Mouse (Mus musculus): ENCODE results near the gene Tab2.

Gene Tab2

DNA sequence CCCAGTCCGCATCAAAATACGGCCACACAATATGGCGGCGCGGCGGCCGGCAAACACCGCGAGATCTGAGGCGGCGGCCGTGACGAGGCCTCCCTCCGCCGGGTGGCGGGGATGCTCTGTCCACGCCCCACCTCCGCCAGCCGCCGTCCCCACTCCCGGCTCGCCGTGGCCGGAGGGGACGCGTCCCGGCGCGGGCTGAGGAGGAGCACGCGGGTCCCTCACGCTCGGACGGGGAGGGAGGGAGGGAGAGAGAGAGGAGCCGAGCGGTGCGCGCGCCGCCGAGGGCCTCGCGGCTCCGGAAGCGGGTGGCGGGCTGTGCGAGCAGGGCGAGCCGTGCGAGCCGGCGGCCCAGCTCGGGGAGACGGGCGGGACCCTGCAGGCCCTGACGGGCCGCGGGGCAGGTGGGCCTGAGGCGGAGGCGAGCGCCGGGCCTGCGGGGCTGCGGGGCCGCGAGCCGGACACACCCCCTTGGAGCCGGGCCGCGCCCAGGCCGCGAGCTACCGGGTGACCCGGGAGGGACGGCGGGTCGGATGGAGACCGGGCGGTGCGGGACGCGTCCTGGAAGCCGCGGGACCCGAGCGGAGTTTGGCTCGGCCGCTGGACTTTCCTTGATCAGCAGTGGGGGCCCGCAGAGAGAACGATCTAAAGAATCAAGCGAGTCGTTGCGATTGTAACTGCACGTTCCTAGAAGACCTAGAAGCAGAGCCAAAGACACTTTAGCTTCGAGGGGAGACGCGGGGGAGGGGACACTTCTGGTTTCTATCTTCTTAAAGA lies at the start of gene Tab2:
Tab2 (minus strand) TSS at position 3 of the 774 bp plus-strand sequence.
- DNase-seq (ENCODE audit: low read depth): peak; percentile 77

DNA sequence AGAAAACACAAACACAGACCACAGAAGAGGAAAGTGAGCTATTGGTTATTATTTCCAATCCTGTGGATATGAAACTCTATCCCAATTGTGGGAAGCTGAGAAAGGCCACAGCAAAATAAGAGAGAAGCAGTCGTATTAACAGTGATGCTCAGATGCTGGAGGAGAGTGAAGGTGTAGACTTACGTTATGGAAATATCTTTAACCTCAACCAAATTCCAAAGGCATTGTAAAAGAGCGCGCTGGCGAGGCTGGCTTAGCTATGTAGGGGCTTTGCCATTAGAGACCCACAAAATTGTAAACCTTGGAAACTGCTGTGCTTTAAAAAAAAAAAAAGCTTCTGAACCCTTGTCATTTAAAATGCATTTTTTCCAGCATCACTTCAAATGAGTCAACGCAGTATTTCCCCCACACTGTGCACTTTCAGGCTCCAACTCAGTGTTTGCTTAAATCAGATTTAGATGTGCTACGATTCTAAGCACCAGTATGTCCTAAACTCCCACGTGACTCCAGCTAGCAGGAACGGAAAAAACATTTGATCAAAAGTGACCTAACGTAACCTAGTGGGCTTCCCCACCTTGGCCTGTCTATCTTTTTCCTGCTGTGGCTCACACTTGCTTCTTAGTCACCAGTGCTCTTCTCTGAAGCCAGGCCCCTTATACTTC lies 36.4 kb upstream of the Tab2 start:
- no peak for DNase-seq (ENCODE audit: low read depth)

DNA sequence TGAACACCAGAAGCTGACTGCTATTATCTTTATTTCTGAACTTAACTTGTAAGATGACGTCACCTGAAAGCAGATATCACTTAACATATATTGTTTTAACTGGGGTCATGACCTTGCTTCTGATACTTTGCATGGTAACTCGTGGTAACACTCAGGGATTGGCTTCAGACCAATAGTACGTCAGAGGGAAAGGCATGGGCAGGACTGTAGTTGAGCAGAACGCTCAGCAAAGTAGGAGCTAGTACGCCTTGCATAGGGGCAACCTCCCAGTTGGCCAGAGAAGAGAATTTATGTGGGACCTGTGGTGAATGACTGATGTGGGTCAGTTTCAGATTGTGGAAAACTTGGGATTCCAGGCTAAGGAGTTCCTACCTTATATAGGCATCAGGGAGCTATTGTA lies 35.6 kb upstream of the Tab2 start:
- DNase-seq (ENCODE audit: low read depth): no peak

DNA sequence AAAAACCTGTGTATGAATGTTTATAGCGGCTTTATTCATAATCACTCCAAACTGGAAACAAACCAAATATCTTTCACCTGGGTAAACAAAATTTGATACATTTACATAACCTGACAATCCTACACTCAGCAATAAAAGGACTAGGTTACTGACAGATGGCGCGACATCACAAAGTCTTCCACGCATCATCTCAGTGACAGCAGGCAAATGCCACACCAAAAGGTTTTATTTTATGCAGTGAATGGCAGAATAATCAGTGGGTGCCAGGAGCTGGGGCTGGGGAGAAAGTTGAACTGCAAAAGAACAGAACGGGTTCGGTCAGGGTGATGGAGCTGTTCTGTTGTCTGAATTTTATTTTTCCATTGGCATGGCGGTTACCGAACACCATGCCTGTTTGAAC lies 31.5 kb upstream of the Tab2 start:
- DNase-seq (ENCODE audit: low read depth): no peak

DNA sequence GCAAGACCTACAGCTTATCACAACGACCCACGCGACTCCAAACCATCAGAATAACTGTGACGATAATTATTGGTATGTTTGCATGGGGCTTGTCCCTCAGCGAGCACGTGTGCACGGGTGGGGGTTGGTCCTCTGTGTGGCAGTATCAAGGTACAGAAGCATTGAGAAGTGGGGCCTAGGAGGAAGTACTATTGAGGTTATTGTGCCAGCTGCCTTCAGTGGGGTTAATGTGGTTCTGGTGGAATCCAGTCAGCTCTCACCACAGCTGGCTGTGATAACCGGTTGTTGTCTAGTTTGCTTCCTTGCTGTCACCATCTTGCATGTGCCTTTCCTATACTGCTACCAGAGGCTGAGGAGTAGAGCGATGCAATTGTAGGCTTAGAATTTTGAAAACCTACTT lies 20.4 kb upstream of the Tab2 start:
- no peak for DNase-seq (ENCODE audit: low read depth)

DNA sequence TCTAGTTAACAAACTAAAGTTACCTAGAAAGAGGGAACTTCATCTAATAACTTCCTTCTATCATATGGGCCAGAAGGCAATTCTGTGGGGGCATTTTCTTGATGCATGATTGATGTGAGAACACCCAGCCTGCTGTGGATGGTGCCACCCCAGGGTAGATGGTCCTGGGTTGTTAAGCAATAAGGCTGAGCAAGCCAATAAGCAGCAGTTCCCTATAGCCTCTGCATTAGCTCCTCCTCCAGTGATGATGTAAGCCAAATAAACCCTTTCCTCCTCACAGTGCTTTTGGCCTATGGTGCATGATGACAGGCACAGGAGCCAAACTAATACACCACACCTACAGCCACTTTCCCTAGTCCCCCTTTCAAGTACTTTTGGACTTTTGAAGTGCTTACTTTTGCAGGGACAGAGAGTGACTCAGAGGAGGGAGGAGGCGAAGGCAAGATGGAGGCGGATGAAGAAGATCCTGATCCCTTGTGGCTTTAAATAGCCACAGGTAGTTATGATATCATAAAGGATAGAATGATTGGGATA lies 12.8 kb upstream of the Tab2 start:
- no peak for DNase-seq (ENCODE audit: low read depth)

DNA sequence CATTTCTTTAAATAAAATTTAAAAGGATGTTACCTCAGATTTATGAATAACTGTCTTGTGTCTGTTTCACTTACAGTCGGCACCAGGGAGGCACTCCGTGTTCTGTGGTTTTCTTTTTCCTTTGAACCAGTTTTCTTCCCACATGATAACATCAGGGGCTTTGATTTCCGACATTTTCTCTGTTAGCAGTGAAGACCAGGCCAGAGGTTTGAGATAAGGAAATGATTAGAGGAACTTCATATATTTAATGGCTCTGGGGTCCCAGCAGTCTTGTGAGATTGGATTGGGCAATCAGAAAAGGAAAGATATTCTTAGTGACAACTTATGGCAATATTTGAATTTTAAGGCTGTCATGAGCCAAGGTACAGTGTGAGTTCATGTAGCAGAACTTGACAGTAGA lies 11.1 kb upstream of the Tab2 start:
- DNase-seq (ENCODE audit: low read depth): no peak

DNA sequence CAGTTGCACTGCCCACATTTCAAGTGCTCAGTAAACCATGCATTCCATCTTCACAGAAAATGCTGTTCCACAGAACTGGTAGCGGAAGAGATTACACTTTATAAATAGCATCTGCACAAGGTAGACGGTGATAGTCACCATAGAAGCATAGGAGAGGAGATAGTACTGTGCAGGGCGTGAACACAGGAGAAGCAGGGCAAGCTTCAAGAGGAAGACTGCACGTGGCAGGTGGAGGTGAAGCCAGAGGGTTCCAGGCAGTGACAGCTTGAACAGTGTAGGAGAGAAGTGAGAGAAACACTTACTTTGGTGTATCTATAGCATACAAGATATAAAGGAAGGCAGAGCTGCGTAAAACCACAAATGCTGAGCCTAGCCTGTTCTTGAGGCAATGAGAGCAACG lies 3.0 kb upstream of the Tab2 start:
- no peak for DNase-seq (ENCODE audit: low read depth)

DNA sequence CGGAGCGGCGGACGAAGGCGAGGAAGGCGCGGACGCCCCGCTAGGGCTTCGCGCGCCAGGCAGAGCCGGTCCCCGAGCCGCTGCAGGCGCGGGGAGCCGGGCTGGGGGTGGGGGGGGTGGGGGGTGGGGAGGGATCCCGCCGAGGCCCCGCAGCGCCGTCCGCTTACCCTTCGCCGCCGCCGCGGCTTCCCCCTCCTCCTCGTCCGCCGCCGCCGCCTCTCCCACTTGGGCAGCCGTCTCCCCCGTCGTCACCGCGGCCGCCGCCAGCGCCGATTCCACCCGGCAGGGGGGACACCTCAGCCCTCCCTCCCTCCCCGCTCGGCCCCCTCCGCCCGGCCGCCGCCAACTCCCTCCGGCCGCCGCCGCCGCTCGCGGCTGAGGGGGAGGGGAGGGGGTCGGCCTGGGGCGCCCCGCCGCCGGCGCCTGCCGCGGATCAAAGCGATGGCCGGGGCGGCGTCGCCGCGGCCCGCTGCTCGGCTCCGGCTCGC lies 352 bp downstream of the Tab2 start:
- no peak for DNase-seq (ENCODE audit: low read depth)

DNA sequence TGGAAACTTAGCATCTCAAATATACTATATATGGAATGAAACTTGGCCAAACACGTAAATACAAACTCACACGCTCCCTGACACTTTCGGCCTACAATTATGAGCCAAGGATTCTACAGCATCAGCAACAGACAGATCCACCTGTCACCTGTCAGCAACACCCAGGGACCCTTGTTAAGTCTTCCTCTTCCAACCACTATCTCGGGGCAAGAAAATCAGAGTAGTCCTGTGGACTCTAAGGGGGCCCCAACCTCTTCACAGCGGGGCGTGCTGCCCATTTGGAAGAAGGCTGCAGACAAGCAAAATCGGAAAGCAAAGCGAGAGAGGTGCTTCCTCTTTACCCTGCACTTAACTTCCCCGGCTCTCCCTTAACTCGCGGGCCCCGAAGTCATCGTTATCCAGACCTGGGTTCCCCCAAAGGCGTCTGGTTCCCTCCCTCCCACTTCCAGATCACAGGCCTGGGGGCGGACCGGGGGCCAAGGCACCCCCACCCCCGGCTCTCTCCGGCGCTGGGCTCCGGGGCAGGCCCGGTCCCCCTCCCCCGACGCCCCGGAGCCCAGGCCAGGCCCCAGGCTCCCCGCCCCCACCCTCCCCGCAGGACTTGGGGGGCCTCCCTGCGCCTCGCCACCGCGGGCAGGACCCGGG lies 919 bp downstream of the Tab2 start:
- DNase-seq (ENCODE audit: low read depth): peak; percentile 40

DNA sequence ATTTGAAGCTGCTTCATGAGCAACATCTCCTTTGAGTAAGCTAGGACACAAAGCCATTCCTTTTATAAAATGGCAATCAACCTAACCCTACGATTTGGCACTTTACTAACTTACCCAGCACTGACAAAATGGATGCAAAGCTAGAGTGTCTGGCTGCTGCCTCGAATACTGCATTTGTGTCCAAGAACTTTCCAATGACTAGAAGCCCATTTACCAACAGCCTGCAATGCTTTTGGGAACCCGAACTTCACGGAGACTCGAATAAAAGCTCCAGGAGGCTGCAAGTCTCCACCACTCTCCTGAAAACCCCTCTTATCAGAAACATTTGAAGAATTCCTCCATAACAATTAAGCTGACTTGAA lies 1.4 kb downstream of the Tab2 start:
- no peak for DNase-seq (ENCODE audit: low read depth)

DNA sequence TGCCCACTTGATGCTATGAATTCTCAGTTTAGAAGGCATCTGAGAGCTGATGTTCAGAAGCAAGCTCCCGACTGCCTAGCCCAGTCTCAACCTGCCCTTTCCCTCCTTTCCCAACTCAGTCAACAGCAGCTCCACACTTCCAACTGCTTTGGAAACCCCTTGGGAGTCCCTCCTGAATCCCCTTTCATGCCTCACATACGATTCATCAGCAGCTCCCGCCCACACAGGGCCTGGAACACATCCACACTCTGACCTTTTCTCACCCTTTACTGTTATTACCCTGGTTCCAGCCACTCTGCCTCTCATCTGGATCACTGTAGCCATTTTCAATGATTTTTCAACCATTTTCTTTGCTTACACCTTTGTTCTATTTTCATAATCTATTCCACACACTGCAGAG lies 13.0 kb downstream of the Tab2 start:
- no peak for DNase-seq (ENCODE audit: low read depth)

DNA sequence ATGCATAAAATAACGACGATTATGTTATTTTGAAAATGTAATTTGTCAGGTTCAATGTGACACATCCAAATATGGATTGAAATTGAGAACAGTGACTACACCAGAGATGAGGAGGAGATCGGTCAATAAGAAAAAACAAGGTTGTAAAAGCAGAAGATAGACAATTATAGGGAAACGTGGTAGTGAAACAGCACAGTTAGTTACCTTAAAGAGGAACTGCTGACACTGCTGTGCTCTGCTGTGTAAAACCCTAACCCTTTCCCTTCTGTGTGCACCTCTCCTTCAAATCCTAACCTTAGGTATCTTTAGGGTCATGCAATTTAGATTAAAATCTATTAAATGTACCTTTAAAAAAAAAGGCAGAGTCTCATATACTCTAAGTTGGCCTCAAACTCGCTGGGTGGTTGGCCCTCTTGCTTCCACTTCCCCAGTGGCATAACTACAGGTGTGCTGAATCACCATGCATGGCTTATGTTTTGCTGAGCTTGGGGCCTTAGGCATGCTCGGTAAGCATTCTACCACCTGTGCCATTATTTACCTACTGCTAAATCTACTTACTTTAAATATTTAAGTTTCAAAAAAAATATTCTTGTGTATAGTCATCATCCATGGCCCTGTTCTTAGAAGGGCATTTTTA lies 19.4 kb downstream of the Tab2 start:
- DNase-seq (ENCODE audit: low read depth): no peak

DNA sequence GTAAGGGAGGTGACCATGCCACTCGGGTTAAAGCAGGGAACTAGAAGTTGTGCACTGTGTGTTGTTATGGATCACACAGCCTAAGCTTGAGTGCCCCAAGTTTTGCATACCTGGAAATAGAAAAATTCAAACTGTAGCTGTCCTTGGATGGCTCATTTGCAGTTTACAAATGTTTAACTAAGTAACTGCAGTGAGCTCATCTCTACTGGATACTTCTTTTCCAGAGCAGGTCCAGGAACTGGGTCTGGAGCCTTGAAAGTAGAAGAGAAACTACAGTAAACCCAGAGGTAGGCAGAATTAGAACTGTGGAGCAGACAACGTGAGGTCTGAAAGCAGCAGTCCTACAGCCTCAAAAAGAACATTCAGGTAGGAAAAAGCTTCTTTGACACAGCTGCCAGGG lies 23.1 kb downstream of the Tab2 start:
- no peak for DNase-seq (ENCODE audit: low read depth)

DNA sequence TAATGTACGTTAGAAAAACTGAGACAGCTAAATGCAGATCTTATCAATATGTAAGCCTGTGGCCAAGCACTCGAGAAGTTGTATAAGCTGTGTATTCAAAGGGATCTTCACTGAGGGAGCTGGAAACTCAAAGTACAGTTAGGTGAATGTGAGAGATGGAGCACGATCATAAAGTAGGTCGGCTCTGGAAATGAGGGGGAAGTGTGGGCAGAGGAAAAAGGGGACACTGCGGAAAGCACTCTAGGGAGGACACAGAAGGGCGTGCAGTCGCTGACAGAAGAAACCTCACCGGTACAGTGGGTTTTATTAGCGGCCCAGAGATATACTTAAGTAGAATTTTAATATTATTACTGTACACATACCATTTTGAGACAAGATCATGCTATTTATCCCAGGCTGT lies 27.0 kb downstream of the Tab2 start:
- no peak for DNase-seq (ENCODE audit: low read depth)

DNA sequence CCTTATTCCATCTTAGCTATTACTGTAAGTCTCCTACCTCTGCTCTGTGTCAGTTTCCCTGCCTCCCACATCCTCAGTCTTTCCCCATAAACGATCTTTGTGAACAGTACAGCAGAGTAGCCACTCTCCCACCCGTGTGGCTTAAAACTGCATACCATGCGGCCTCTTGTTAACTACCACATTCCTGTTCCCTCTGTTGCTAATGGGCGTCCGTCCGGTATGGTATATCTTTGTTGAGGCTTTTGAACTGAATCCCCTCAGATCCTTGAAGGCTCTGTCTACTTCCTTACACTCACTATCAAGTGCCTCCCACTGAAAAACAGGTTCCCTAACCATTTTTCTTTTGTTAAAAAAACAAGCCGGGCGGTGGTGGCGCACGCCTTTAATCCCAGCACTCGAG lies 30.5 kb downstream of the Tab2 start:
- no peak for DNase-seq (ENCODE audit: low read depth)

DNA sequence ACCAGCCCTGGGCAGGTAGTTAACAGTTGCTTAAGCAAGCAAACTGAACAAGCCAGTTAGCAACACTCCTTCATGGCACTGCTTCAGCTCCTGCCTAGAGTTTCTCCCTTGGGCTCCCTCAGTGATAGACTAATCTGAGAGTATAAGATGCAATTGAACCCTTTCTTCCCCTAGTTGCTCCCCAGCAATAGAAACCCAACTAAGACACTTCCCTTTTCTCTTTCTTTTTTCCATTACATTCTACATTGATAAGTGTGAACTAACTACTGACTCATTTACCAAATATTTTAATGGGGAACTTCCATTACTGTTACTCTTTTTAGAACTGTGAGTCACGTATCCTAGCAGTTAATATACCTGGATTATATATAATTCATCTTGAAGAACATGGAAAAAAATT lies 32.6 kb downstream of the Tab2 start:
- no peak for DNase-seq (ENCODE audit: low read depth)

DNA sequence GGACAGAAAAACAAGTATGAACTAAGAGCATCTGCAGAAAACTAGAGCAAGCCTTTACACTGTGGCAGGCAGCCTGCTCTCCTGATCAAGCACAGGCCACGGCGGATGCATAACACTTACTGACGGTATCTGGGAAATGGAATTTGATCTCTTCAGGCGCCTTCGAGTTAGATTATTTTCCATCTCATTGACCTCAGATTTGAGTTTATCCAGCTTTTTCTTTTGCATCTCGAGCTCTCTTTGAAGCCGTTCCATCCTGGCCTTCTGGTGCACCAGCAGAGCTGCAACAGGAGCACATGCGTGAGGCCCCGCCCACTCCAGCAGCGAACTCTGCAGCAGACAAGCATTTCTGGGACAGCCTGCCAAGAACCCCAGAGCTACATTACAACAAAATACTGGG lies 44.8 kb downstream of the Tab2 start:
- no peak for DNase-seq (ENCODE audit: low read depth)

DNA sequence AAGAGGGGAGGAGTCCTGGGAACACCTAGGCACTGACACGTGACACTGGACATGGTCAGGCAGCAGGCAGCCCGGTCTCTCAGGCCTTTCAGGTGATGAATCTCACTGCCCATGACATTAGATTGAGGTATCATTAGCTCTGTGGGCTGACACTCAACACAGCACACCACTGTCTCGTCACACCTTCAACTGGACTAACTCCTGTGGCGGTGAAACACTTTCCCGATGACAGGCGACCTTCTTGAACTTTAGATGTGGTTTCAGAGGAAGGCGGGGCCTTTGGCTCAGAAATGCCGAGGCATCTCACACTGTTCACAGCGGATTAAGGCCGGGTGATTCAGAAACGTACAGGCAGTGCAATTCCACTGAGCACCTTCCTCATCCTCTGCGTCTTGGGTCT lies 48.9 kb downstream of the Tab2 start:
- DNase-seq (ENCODE audit: low read depth): no peak

DNA sequence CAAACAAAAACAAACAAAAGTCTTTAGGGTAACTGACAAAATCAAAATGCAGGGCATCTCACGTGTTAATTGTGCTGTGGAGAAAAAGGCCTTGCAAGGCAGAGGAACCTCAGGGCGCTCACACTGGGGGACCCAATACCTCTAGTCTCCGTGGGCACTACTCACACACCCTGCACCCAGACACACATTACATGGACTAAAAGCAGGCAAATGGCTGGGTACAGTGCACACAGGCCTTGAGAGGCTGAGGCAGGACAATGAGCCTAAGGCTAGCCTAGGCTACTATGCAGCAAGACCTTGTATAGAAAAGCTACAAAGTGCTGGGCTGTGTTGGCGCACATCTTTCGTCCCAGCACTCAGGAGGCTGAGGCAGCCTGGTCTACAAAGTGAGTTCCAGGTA lies 51.9 kb downstream of the Tab2 start:
- no peak for DNase-seq (ENCODE audit: low read depth)

DNA sequence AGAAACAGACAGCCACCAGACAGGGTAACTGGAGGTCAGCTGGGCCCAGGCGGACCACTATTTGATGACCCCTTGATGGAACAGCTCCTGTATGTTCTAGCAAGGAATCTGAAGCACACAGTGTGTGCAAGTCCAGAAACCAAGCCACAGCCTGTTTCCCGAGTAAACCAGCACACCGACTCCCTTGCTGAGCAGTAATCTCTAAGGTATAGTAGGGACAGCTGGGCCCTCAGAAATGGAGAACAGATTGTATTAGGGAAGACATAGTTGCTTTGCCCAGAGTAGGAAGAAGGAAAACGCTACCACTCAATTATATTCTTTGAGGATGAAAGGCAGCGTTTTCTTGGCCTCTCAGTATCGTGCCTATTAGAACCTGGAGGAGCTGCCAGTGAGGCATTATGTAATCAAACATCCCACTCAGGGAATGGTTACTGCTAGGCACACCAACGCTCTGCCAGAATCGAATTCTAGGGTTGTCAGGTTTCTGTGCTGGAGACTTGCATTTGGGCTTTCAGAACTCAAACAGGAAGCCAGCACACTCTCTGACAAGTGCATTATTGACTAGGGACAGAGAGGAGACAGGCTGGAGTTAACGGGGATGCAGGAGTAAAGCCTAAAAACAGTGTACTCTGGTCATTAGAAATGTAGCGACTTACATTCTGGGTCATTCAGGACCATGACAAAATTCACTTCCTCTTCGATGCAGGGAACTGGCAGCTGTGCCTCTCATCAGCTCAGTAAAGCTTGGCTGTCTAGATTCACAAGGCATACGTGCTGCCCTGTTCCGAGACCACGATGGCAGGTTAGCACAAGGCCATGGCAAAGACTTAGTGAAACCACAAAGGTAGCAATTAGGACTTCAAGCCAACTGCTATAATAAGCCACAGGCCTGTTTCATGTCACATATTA lies 55.1 kb downstream of the Tab2 start:
- DNase-seq (ENCODE audit: low read depth): no peak
